Mouse (Mus musculus) heart, postnatal 4 days (tissue): ENCODE measurements around the gene Rasgrp3. TPM values are rescaled to one million over a fixed set of nuclear protein-coding genes. Genes with fewer than 3 reads are reported as not detected.
A peak's percentile ranks its signal among the peaks of the same experiment; 100 is the strongest.
"Not testable (repeated sequence)": the region's sequence is repeated elsewhere in the genome, so short reads cannot be mapped to it uniquely, and the experiment has no call there.

Source experiments
- DNase-seq: peaks from one replicate; pipeline ENCODE4 v3.0.0; 2021
- total RNA-seq, 2 experiments: library from RNA; stranded (reverse); gene quantifications; 2 replicates each; pipeline ENCODE4 v1.2.3; 2021

Gene Rasgrp3
- total RNA-seq, 2 experiments from 2014 or later = 51.8 to 53.3 TPM

DNA sequence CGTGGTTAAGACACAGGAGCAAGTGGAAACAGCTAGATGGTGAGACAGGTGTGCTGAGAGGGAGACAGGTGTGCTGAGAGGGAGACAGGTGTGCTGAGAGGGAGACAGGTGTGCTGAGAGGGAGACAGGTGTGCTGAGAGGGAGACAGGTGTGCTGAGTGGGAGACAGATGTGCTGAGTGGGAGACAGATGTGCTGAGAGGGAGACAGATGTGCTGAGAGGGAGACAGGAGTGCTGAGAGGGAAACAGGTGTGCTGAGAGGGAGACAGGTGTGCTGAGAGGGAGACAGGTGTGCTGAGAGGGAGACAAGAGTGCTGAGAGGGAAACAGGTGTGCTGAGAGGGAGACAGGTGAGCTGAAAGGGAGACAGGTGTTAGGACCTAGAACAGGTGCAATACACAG is 27.5 kb downstream of the Rasgrp3 start:
- DNase-seq = not testable (repeated sequence)

DNA sequence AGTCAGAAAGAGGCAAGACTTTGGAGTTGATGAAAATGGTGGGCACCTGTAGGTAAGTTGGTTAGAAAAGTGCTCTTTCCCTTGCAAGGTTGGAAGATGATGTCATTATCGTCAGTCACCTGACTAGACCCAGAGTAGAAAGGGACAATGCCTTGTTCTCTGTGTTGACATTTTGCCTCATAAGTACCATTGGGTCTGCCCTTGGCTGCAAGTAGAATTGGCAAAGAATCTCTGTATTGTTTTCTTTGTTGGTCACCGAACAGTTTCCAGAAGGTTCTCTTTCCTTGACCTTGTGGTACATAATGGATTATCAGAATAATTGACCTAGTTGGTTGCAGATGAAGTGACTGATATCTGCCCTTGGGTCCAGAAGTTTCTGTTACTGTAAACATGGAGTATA is 27.9 kb downstream of the Rasgrp3 start:
- no peak for DNase-seq

DNA sequence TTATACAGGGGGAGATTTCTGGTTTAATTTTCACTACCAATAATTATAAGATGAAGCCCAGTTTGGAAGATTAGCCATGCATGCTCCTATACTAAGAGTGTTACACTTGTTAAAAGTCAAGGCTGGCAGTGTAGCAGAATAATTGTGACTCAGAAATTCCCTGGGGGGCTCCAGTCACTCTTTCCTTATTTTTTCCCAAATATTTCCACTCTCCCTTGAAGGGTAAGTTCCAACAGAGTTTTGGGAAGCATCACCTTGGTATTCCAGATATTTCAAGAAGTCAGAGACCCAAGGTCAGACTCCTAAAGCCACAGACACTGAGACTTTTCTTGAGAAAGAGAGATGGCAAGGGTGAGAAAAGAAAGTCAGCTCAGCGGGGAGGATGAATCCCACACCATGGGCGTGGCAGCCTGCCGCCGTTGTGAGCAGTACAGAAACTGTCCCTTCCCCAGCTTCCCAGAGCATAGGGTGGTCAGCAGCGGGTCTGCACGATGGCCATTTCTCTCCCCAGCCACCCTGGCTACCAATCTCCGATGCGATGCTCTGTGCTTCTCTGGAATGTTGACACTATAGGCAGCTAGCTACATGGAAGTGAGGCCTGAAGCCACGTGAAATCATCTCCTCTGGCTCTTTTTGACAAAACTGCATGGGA is 28.8 kb downstream of the Rasgrp3 start:
- no peak for DNase-seq

DNA sequence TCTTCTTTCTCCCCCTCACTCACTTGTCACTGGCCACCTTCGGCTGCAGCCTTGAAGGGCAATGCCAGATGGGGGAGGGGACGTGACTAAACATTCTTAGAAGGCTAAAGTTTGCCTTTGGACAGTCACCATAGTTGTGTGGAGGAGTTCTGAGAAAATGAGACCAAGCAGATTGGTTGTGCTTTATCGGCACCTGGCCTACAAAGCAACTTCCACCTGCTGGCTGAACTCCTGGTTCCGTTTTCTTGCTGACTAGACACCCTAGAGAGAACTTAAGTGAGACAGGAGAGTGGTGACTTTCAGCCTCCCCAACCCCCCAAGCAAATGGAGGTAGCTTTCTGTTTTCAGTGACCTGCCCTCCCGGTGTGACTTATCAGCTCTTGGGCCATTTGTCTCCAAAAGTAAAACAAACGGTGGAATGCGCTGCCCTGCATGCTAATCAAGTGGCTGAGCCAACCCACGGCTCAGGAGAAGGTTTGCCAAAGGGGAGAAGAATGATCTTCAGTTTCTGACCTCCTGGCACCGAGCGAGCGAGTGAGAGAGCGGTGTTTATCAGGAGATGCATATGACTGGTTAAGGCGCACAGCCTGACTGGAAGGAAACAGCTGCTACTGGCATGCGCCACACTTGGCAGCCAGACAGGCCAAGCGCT is 29.4 kb downstream of the Rasgrp3 start:
- DNase-seq = peak; percentile 87

DNA sequence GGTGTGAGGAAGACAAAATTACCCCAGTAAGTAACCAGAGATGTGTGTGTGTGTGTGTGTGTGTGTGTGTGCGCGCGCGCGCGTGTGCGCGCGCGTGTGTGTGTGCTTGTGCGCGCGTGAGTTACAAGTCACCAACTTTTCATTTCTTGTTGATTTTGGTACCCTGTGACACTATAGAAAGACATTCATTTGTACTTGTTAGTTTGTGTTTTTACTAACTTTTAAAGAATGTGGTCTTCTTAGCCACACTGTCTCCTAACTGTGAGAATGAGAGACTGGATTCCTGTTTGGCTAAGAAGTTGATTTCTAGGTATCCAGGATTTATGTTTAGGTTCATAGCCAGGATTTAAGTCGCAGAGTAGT is 29.9 kb downstream of the Rasgrp3 start:
- DNase-seq = no peak

DNA sequence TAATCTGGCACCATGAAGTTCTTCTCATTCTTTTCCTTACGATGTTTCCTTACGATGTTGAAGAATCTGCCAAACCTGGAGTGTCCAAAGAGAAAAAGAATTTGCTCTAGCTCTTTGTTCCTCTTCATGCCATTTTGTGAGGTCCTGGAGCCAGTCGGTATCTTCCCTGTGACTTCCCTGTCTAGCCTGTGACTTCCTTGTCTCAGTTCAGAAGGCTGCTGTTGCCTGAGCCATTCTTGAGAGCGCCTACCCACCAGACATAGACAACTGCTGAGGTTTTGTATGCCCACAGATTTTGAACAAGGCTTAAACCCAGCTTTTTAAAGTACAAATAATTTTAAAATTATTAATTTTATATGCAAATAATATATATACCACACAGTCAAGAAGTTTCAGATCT is 31.3 kb downstream of the Rasgrp3 start:
- no peak for DNase-seq

DNA sequence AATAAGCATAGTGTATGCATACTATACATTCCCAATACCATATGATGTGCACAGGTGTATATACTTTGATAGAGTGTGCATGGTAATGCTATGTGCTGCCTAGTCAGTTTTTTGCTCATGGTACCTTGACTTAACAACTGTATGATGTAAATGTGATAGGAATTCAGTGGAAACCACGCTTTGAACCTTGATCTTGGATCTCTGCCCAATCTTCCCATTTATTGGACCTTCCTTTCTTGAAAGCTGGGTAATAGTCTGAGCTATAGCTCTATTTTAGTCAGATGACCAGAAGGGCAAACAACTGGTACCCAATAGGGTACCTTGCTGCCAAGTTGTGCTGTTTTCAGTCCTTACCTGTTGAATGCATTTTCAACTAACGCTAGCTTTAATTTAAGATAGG is 31.8 kb downstream of the Rasgrp3 start:
- DNase-seq = no peak

DNA sequence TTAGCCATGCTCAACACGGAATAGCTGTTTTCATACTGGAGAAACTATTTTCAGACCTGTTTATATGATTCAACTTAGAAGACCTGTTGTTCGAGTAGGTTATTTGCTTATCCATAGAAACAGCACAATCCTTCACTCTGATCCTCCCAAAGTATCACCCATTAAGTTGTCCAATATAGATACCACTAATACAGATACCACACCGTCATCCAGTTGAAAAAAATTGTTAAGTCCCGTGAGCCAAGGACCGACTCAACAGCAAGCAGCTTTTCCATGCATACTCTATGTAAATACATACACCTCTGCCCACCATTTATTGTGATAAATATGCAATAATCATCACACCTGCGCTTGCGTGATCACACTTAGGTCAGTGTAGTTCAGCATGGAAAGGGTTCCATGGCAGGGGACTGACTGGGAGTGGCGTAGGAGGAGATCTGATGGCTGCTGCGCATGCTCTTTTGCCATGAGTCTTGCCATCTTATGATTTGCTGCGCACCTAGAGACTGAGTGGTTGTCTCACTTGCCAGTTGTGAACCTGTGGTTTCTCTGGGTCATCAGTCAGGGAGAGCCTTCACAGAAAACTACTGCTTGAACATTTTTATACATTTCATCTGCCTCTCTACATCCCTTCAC is 32.9 kb downstream of the Rasgrp3 start:
- DNase-seq = no peak

DNA sequence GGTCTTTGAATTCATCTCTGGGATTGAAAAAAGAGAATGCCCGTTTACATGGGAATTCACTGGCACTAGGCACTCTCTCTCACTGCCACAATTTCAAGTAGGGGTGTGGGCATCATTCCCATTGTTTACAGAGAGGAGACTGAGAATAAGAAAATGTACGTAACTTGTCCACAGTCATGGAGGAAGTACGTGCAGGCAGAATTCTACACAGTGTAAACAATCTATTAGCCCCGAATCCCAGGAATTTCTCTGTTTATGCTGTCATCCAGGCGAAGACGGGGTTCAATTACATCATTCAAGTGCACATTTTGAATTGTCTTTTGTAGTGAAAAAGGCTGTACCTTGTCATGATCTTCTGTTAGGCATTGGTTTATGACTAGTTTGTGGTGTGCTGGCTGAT is 34.6 kb downstream of the Rasgrp3 start:
- no peak for DNase-seq

DNA sequence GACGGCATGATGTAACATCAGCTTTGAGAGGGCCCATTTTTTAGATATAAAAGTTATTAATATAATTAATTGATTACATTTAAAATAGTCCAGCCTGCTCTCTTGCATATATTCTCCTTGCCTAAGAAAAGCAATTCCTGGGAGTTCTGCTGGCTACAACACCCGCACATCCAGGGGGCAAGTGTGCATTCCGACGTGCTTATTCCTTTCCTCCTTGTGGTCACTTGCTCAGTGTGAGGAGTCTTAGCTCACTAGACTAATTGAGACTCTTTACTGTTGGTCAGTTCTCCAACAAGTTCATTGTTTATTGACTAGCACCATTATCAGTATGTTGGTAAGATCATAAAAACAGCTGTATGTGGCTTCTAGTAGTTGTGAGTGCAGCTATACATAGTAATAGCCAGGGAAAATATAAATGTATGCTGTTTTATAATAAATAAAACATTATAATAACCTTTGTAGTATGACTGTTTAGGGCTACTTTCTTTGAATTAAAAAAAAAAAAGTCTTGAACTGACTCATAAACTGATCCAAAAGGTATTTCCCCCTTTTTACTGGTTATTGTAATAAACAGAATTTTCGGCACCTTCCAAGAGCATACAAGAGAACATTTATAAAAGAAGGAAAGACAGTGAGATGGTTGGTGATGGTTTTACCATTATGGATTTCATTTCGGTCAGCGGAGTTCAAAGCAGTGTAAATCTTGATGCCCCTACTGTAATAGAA is 35.4 kb downstream of the Rasgrp3 start:
- no peak for DNase-seq

DNA sequence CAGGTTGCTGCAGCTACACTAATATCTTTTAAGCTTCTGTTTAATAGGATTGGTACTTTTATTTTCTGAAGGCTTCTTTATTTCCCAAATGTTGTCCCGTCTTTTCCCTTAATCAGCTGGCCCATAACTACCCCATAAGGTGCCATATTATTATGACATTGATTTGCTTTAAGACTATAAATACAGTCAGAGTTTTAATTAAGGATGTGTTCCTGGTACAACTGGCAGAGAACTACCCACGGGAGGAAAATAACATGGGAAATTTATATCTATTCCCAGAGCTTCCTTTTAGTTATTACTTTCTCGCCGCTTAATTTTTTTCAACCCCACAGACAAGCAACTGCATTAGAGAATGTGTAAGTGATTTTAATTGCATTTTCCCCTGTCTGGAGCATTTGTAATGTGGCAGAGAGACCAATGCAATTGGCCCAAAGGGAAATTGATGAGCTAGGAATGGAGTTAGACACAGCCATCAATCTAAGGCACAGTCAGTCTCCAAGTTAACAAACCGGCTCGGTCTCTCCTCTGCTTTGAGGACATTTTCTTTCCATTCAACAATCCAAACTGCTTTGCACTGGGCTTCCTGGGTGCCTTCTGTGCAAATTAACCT is 36.1 kb downstream of the Rasgrp3 start:
- DNase-seq = no peak

DNA sequence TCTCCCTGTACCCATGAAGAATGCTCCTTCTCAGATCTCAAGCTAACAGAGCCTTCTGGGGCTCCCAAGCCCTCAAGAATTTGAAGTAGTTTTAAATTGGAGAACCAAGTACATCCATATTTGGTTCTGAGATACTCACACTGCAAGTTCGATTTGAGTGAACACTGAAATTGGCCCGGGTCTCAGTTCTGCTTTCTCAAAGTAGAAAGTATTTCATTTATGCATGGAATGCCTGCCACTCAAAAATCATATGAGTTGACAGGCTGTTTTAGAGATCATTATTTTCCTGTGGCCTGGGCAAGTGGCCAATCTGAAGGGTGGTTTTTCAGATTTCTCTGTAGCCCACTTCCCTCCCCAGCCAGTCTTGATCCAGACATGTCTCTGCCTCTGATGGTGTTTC is 36.7 kb downstream of the Rasgrp3 start:
- DNase-seq = peak; percentile 29

DNA sequence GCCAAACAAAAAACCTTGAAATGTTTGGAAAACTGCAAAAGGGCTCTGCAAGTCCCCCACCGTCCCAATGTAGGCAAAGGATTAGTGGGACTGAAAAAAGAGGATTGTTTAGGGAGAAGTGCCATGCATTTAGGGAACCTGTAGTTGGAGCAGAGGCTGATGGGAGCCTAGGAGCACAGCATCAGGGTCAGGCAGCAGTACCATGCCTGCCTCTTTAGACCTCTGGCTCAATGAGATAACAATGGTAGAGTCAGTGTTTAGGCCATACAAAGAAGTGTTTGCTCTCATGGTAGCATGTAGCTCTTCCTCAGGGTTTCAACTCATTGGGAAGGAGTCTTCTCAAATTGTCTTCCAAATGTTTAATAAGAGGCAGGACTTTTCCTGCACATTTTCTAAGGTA is 40.3 kb downstream of the Rasgrp3 start:
- DNase-seq = no peak

DNA sequence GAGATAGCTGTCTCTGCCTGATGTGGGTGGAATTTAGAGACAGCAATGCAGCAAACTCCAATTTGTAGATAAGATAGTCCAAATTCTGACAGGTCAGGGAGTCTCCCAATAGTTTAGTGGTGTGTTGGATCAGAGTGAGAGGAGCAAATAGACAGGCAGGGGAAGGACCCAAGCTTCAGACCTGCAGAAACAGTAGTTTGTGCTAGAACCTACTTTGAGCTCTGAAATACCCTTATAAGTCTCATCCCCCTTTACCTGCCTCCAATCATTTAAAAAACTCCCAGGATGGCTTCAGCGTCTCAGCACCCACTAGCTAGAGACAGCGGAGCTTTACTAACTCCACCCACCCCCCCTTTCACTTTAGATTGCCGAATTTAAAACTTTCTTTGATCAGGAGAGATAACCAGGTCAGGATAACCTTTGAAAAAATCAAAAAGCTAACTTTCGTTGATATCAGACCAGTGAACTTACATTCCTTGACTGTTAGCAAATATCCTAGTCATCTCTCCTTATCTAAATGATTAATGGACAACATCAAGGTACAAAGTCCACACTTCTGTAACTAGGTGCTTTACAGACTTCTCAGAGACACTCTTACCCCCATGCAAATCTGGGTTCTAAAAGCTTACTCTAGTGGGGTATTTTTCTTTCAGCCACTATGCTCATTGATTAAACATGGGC is 41.2 kb downstream of the Rasgrp3 start:
- DNase-seq = no peak

DNA sequence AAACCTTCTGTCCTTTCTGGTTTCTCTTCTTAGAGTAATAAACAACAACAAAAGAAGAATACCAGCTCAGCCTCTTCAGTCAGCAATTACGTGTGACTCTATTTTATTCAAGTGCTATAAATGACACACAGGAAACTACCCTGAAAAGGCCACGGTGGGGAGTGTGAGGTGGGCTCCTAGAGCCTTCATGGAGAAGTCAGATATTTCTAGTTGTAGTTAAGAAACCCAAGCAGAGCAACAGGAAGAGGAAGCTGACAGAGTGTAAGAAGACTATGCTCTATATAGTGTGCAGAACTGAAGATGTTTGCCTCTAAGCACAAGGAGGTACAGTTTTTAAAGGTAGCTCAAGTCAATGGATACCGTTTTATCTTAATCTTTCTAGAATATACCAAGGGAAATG is 42.0 kb downstream of the Rasgrp3 start:
- no peak for DNase-seq

DNA sequence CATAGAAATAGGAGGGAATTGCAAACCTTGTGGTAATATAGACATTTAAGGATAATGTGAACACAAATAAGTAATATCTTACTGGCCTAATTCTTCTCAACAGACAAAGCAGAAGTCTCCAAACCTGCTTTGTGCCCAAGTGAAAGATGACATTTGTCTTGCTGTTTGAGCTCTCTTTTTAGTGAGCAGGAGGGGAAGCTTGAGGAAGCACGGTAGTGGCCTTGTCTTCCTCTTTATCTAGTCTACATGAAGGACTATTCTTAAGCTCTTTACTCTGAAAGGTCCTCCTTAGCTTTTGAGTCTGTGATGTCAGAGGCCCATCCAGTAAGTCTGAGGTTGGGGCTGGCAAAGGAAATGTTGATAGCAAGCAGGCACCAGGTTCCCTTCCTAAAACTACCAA is 43.1 kb downstream of the Rasgrp3 start:
- no peak for DNase-seq

DNA sequence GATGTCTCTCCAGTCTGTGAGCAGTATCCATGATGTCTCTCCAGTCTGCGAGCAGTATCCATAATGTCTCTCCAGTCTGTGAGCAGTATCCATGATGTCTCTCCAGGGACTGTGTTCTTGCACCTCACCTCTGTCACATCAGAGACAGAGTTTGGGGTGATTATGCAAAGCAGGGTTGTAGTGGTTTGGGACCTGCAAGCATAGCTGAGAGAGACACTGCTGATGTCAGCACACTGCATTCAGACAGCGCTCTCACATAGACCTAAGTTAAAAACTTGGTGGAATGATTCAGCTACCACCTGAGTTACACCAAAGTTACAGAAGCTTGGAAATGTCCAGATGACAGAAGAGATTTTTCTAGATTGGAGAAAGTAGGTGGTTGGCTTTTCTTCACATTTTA is 44.0 kb downstream of the Rasgrp3 start:
- DNase-seq = no peak

DNA sequence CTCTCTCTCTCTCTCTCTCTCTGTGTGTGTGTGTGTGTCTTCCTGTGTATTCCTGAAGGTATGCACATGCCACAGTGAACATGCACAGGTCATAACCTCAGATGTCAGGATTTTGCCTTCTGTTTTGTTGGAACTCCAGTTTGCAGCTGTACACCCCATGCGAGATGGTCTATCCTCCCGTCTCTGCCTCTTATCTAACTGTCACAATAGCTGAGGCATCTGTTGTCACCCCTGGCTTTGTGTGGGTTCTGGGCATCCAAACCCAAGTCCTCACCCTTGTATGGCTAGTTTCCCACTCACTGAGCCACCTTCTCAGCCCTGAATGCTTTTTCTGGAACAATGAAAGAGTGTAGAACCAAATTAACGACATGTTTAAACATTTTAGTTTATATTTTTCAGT is 44.7 kb downstream of the Rasgrp3 start:
- DNase-seq = no peak

DNA sequence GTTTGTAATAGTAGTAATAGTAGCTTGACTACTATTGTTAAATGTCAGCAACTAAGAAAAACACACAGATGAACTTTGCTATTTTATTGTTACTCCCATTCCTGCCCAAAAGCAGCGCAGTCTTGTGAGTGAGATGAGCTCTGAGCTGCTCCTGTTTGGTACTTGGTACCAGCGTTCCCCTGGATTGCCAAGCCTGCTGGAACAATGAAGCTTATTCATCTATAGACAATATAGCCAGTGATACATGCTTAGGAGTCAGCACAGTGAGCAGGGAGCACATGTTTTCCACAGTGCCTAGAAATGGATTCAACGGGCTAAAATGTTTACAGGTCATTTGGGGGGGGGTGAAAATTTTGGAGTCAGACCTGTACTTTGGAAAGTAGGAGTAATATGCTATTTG is 50.5 kb downstream of the Rasgrp3 start:
- DNase-seq = no peak

DNA sequence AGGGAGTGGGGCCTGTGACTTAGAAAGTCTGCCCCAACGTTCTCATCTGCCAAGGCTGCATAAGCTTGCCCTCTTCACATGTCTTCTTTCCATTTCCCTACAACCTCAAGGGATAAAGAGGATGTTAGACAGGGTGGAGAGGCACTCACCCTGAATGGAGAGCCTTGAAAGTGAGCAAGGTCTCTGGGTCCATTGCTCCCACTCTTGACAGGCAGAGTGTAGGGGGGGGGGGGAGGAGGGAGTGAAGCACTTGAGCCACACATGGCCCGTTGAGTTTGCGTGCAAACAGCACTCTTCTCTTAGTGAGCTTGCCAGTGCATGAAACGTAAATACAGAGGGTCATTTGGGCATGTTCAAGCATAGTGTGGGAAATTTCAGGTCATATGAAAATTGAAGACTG is 59.5 kb downstream of the Rasgrp3 start:
- no peak for DNase-seq

DNA sequence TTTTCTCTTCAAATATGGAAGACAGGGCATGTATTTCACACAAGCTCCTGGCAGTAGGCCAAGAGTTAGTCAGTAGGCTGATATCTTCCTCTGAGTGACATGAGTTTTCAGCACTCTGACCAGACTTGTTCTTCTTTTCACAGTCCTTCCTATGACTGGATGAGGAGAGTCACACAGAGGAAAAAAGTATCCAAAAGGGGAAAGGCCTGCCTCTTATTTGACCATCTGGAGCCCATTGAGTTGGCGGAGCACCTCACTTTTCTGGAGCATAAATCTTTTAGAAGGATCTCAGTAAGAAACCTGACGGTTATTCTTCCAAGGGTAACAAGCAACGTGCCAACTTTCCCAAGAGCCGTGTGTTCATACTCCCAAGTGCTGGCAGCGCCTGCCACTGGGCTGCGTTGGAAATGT is 62.5 kb downstream of the Rasgrp3 start:
- DNase-seq = peak; percentile 46

DNA sequence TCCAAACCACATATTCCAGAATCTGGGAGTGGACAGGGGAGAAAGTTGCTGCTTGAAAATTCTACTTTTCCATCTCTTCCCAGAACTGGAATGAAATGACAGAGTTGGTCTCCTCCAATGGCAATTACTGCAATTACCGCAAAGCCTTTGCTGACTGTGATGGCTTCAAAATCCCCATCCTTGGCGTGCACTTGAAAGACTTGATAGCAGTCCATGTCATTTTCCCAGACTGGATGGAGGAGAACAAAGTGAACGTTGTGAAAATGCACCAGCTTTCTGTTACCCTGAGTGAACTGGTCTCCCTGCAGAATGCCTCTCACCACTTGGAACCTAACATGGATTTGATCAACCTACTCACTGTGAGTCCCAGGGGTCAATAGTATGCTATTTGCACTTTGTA is 67.3 kb downstream of the Rasgrp3 start:
- no peak for DNase-seq

DNA sequence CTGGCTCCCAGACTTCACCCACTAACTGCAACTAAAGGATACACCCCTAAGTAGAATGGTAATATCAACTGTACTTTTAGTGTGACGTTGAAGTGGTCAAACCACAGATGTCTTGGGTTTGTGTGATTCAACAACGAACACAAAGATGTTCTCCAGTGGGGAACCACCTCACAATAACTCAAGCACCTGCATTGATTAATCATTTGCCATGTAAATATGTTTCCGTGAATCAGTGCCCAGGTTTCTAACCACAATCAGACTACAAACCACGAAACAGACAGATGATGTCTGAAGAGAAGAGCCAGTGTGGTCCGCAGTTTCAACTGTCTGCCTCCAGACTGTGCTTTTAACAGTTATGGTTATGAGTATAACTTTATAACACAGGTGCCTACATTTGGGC is 69.4 kb downstream of the Rasgrp3 start:
- DNase-seq = no peak
